Mouse (Mus musculus) cerebellum, adult 2 months (tissue): ENCODE measurements around the gene Uncx. TPM values are rescaled to one million over a fixed set of nuclear protein-coding genes. Genes with fewer than 3 reads are reported as not detected.

Source experiments
- DNase-seq, 2 experiments: peaks; one replicate each; pipeline ENCODE4 v3.0.0; 2021
- H3K27ac ChIP-seq: fragments of 200-500 bp; 2 replicates; pipeline ENCODE4 v1.5.1; 2012; ENCODE audit warnings: low read length, control low read depth, inconsistent platforms; ENCODE audit not compliant: insufficient read depth
- H3K27me3 ChIP-seq: fragments of 200-500 bp; 2 replicates; pipeline ENCODE4 v1.6.1; 2012; ENCODE audit warnings: inconsistent platforms, mild to moderate bottlenecking, low read length, moderate library complexity; ENCODE audit not compliant: control insufficient read depth, insufficient read depth
- H3K4me1 ChIP-seq: fragments of 200-500 bp; 2 replicates; pipeline ENCODE4 v1.6.1; 2011; ENCODE audit warnings: low read length; ENCODE audit not compliant: control insufficient read depth, insufficient read depth
- H3K4me3 ChIP-seq: fragments of 200-500 bp; replicated peaks from 2 replicates; pipeline ENCODE3; 2011; ENCODE audit warnings: mild to moderate bottlenecking, low read depth, low read length, control low read depth; ENCODE audit not compliant: insufficient read depth
- CTCF ChIP-seq: fragments of 200-500 bp; IDR thresholded peaks from 2 replicates; pipeline ENCODE4 v1.5.1; 2011; ENCODE audit warnings: low read depth, mild to moderate bottlenecking, control low read depth, low read length, moderate library complexity, borderline replicate concordance; ENCODE audit not compliant: insufficient read depth
- POLR2A ChIP-seq: fragments of 200-500 bp; IDR thresholded peaks from 2 replicates; pipeline ENCODE4 v1.6.1; 2011; ENCODE audit warnings: low read length, control low read depth, borderline replicate concordance; ENCODE audit not compliant: insufficient read depth
- WGBS: fragments of 180-500 bp; shearing (Covaris S2); methylation state at CpG from one replicate; pipeline ENCODE4 v1.1.7; 2018; 5-methylcytosine and 5-hydroxymethylcytosine counted together
- polyA plus RNA-seq: library from polyadenylated mRNA; depleted of rRNA; stranded (reverse); fragments of >200 nt; gene quantifications from 2 replicates; pipeline ENCODE4 v1.2.3, GENCODE M21; 2012

Uncx gene
- polyA plus RNA-seq, 1 experiment, result 38.1 TPM

DNA sequence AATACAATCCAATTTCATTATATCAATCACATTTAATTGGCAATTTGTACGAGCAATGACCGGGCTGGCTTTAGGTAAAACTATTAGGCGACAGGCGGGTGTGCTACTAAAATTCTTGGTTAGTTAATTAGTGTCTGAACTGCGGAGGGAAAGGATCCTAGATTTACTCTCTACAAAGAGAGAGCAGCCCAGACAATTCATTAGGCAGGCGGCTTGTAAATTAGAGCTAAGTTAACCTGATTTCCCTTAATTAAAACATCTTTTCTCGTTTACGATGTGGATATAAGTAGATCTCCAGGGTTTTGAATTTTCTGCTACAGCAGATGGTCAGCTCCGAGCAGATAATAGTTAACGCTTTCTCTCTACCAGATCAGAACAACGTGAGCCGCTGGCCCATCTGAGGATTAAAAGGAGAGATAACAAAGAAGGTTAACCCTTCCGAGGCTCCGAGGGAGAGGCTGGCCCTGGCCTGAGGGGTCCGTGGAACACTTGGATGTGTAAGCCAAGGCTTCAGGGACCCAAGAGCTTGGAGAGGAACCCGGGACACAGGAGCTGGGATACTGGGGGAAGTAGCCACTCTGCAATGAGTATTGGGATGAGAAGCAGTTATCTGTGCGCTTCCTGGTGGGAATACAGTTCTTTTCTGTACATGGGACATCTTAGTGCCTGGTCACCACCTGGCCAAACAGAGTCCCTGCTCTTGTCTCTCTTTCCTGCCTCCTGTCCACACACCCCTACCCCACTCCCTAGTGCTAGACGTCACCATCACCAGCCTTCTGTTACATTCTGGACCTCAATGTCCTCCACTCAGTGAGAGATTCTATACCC is 6.2 kb upstream of the Uncx start:
- Histone ChIP-seq H3K4me1 (peaks cover 4% of the 10 kb centered on the region; the same call in 1 of the 2 replicates), H3K27ac (no peak overlapping the region), H3K4me3 (no peak overlapping the region), H3K27me3 (no peaks in the 10 kb centered on the region; the same call in 1 of the 2 replicates)
- DNase-seq, result peak; percentile 12 to 25
- TF ChIP-seq CTCF (no peak), POLR2A (no peak)
- 68% methylated on average over 18 of the region's 18 CpGs for WGBS

DNA sequence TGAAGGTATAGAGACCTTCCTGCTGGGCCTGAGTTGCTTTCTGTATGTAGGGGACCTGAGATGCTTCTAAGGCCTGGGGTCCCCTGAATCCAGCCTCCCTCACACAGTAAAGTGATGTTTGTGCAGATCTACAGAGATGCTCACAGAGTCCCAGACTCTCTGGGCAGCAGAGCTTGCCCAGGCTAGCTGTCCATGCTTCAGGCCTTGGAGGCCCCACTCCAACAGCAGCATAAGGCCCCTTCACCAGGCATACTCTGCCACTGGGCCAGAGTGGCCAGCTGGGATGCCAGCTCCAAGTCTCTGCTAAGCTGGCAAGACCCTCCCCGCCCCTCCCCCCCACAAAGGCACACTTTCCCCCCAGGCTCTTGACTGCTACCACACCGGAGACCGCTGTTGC is 5.6 kb upstream of the Uncx start:
- 66% methylated on average over 3 of the region's 3 CpGs for WGBS
- TF ChIP-seq POLR2A, result no peak
- no peak for TF ChIP-seq CTCF
- DNase-seq, result peak in 1 of 2 experiments; percentile 26
- Histone ChIP-seq H3K27ac (no peak overlapping the region), H3K4me3 (no peak overlapping the region), H3K27me3 (no peaks in the 10 kb centered on the region; the same call in 1 of the 2 replicates), H3K4me1 (peaks cover 7% of the 10 kb centered on the region; the same call in 1 of the 2 replicates)

DNA sequence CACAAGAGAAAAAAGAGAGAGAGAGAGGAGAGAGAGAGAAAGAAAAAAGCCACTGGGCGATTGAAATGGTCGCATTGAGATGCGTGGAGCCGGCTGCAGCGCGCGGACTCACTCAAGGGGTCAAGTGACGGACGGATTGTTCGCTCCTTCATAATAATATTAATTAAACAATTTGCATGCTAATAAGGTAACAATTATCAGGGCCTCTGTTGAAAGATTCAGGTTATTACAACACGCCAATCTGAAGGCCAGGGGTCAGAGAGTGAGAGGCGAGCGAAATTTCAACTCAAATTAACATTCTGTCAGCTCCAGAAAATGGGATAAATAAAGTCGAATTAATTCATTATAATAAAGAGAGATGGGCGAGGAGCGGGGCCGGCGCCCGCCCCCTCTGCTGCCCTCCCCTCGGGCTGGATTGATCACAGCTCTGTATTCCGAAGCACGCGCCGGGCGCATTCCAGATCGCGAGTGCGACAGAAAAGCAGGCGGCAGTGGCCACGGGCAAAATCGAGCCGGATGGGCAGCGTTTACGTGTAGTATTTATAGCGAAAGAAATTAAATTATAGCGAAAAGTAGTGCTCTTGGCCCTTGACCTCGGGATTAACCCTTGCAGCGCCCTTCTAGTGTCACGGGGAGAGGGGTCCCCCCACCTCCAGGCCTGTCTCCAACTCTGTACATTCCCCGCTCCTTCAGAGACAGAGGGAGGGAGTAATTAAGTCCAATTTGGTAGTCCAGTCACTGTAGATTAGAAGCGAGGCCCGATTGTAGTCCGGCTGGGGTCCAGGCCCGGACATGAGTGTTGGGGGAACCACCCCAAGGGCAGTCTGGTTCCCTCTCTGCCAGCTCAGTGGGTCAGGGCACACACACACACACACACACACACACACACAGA is 1.9 kb upstream of the Uncx start:
- WGBS, result 4% methylated on average over 44 of the region's 44 CpGs
- Histone ChIP-seq H3K27me3 (no peaks in the 10 kb centered on the region; the same call in 1 of the 2 replicates), H3K4me1 (peaks cover 7% of the 10 kb centered on the region; the same call in 1 of the 2 replicates), H3K4me3 (peak overlapping the region; percentile 88), H3K27ac (peak overlapping the region; percentile 96)
- TF ChIP-seq POLR2A (no peak), CTCF (no peak)
- peak; percentile 67 to 78 for DNase-seq

DNA sequence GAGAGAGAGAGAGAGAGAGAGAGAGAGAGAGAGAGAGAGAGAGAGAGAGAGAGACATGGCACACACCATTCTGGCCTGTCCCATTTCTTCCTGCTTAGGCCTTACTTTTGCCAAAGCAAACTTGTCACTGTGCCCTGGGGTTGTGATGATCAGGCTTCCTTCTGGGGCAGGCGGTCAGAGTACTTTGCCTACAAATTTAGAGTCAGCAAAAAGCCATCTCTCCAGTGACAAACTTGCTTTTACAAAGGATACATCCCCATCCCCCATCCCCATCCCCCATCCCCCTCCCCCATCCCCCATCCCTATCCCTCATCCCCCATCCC is 1.3 kb upstream of the Uncx start:
- Histone ChIP-seq H3K27ac (peak overlapping the region; percentile 96), H3K27me3 (no peaks in the 10 kb centered on the region; the same call in 1 of the 2 replicates), H3K4me3 (peak overlapping the region; percentile 6), H3K4me1 (peaks cover 7% of the 10 kb centered on the region; the same call in 1 of the 2 replicates)
- no peak for TF ChIP-seq POLR2A
- TF ChIP-seq CTCF, result no peak
- DNase-seq, result peak in 1 of 2 experiments; percentile 73
- WGBS, result 5% methylated on average over 1 of the region's 1 CpGs

DNA sequence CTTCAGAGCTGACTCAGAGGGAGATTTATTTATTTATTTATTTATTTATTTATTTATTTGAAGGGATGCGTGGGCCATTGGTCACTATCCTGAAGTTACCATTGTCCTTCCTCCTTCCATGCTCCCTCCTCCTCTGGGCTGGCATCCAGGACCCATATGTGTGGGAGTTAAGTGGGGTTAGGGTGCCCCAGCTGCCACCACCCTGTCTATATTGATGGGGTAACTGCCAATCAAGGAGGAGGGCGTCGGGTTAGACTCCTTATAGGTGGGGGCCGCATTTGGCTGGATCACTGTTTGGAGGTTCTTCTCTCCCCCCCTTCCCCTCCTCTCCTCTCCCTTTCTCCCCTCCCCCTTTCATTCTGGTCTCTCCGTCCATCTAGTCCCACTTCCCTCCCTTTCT is 738 bp upstream of the Uncx start:
- Histone ChIP-seq H3K4me3 (peak overlapping the region; percentile 60), H3K27ac (peak overlapping the region; percentile 97), H3K4me1 (peaks cover 5% of the 10 kb centered on the region; the same call in 1 of the 2 replicates), H3K27me3 (no peaks in the 10 kb centered on the region; the same call in 1 of the 2 replicates)
- peak; percentile 56 to 64 for DNase-seq
- 6% methylated on average over 5 of the region's 5 CpGs for WGBS
- TF ChIP-seq CTCF (no peak), POLR2A (no peak)

DNA sequence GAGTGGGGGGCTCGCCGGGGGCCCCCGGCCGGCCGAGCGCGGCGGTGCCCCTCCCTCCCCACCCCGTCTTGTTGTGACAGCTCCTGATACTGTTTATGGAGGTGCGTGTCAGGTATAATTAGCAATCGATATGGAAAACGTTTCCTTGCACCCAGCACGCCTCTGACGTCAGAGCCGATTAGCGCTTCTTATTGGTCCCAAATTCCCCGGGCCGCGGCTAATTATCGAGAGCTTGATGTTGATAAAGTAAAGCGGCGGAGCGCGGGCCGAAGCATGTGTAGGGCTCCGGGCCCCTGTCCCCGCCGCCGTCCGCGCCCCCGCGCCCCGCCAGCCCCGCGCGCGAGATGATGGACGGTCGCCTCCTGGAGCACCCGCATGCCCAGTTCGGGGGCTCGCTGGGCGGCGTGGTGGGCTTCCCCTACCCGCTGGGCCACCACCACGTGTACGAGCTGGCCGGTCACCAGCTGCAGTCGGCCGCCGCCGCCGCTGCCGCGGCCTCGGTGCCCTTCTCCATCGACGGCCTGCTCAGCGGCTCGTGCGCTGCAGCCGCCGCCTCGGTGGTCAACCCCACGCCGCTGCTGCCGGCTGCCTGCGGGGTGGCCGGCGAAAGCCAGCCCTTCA is 466 bp downstream of the Uncx start:
- Histone ChIP-seq H3K4me3 (peak overlapping the region; percentile 60), H3K27me3 (no peaks in the 10 kb centered on the region; the same call in 1 of the 2 replicates), H3K4me1 (peaks cover 3% of the 10 kb centered on the region; the same call in 1 of the 2 replicates), H3K27ac (peak overlapping the region; percentile 97)
- no peak for TF ChIP-seq CTCF
- peak; percentile 86 for TF ChIP-seq POLR2A
- 1% methylated on average over 71 of the region's 71 CpGs for WGBS
- peak; percentile 94 to 97 for DNase-seq

DNA sequence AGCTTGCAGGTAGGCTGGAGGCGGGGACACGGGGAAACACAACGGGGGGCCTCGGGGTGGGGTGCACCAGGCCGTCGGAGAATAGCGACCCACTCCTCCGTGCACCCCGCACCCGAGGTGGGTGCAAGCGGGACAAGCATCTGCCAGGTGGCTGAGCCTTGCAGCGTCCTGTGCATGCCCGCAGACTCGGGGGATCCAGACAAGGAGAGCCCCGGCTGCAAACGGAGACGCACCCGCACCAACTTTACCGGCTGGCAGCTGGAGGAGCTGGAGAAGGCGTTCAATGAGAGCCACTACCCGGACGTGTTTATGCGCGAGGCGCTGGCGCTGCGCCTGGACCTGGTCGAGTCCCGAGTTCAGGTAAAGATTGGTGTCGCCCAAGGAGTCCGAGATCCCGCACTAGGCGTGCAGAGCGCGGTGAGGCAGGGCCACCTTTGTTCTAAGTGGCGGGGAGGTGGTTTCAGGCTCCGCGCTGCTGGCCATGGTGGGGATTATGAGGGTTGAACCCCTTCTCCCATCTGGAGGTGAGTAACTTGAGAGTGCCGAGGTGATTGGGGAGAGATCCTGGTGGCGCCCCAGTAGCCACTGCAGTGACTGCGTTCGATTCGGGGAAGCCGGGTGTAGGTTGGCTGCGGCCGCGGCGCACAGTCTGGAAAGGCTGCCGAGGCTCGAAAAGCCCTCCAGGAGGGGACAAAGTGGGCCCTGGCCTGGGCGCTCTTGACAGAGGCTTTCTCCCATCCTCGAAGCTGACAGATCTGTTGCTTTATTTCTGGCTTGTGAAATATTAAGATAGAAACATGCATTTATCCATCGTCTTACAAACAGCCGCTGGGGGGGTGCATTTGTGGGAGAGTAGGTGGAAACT is 1.2 kb downstream of the Uncx start:
- peaks cover 3% of the 10 kb centered on the region; the same call in 1 of the 2 replicates for H3K4me1 ChIP-seq
- H3K4me3 ChIP-seq, result peak overlapping the region; percentile 60
- WGBS, result under 1% methylated on average over 54 of the region's 54 CpGs
- peak; percentile 73 to 82 for DNase-seq
- H3K27me3 ChIP-seq, result no peaks in the 10 kb centered on the region; the same call in 1 of the 2 replicates
- H3K27ac ChIP-seq, result peak overlapping the region; percentile 89
- no peak for TF ChIP-seq CTCF
